Mouse (Mus musculus) liver, embryonic 14.5 days (tissue): ENCODE results near the gene Cbln1.

ENCODE experiments used
- CTCF ChIP-seq: IDR thresholded peaks from 2 replicates; pipeline ENCODE4 v1.5.1; 2016; ENCODE audit warnings: antibody characterized with exemption, low read depth, control low read depth
- EP300 ChIP-seq: IDR thresholded peaks from 2 replicates; pipeline ENCODE4 v1.6.1; 2016; ENCODE audit warnings: antibody characterized with exemption, low read depth

GRCm38 (mm10) chr8:87466335-87466734, 6.1 kb downstream of the Cbln1 start:
- no peak for TF ChIP-seq CTCF
- no peak for TF ChIP-seq EP300
